Mouse (Mus musculus): ENCODE measurements around the gene Ugt2a1.

- TF ChIP-seq CTCF (IDR thresholded peaks at IDR 0.05; ENCODE audit: control insufficient read depth, insufficient read depth, insufficient replicate concordance, low read depth, low read length) (no peak), POLR2A (IDR thresholded peaks at IDR 0.05; ENCODE audit: control insufficient read depth, low read depth, low read length) (no peak)
These were observed 54.4 kb downstream of the Ugt2a1 start for GRCm38 (mm10) chr5:87436264-87436663.

All from testis, adult 2 months (tissue).